Mouse (Mus musculus) heart, postnatal 0 days (tissue): ENCODE data around the gene D630003M21Rik. TPM values are rescaled to one million over a fixed set of nuclear protein-coding genes. Genes with fewer than 3 reads are reported as not detected.

Source experiments
- ATAC-seq: fragments of 200-750 bp; cut with Nextera tagmentation; 2 replicates; pipeline ENCODE4 v1.8.0; 2017; ENCODE audit warnings: low read depth, moderate number of reproducible peaks, moderate library complexity; ENCODE audit not compliant: insufficient read depth
- DNase-seq: peaks from one replicate; pipeline ENCODE4 v3.0.0-alpha.2; 2016; ENCODE audit warnings: low spot score
- H3K27ac ChIP-seq: fragments of 300-500 bp; sonication (generic); 2 replicates; pipeline ENCODE4 v1.5.1; 2014; ENCODE audit warnings: low read depth, mild to moderate bottlenecking
- H3K27me3 ChIP-seq: fragments of 300-500 bp; sonication (generic); 2 replicates; pipeline ENCODE4 v1.6.1; 2014; ENCODE audit warnings: low read length, mixed read lengths; ENCODE audit not compliant: control insufficient read depth, insufficient read depth
- H3K36me3 ChIP-seq: fragments of 300-500 bp; sonication (generic); replicated peaks from 2 replicates; pipeline ENCODE4 v1.6.1; 2014; ENCODE audit warnings: low read length, mixed read lengths; ENCODE audit not compliant: control insufficient read depth, insufficient read depth
- H3K4me1 ChIP-seq: fragments of 300-500 bp; sonication (generic); 2 replicates; pipeline ENCODE4 v1.6.1; 2014; ENCODE audit warnings: antibody characterized with exemption; ENCODE audit not compliant: control insufficient read depth, insufficient read depth
- H3K4me2 ChIP-seq: fragments of 300-500 bp; sonication (generic); 2 replicates; pipeline ENCODE4 v1.6.1; 2014; ENCODE audit warnings: low read depth, mild to moderate bottlenecking, low read length, moderate library complexity
- H3K4me3 ChIP-seq: fragments of 300-500 bp; sonication (generic); 2 replicates; pipeline ENCODE4 v1.5.1; 2014; ENCODE audit warnings: low read depth, low read length
- H3K9ac ChIP-seq: fragments of 300-500 bp; sonication (generic); replicated peaks from 2 replicates; pipeline ENCODE4 v1.6.1; 2014; ENCODE audit warnings: low read depth, low read length, mixed read lengths
- H3K9me3 ChIP-seq: fragments of 300-500 bp; sonication (generic); replicated peaks from 2 replicates; pipeline ENCODE4 v1.6.1; 2016; ENCODE audit warnings: low read length; ENCODE audit not compliant: control insufficient read depth
- CTCF ChIP-seq: IDR thresholded peaks from 2 replicates; pipeline ENCODE4 v1.5.1; 2016; ENCODE audit warnings: antibody characterized with exemption, control low read depth, low read depth
- EP300 ChIP-seq: IDR thresholded peaks from 2 replicates; pipeline ENCODE4 v1.6.1; 2016; ENCODE audit warnings: antibody characterized with exemption, low read depth
- WGBS: fragments of 180-500 bp; shearing (Covaris S2); extraction: QIAGEN DNeasy Blood & Tissue Kit; methylation state at CpG from one replicate; pipeline ENCODE4 v1.1.7; 2014; 5-methylcytosine and 5-hydroxymethylcytosine counted together
- polyA plus RNA-seq: library from polyadenylated mRNA; unstranded; fragments of >200 nt; fragmentation: Nextera tagmentation; extraction: Ambion mirVana; gene quantifications from 2 replicates; pipeline ENCODE4 v1.2.1, GENCODE M21; 2015
- total RNA-seq: library from RNA; depleted of rRNA; stranded (reverse); fragments of >200 nt; gene quantifications from 2 replicates; pipeline ENCODE4 v1.2.3, GENCODE M21; 2014; ENCODE audit warnings: low replicate concordance

D630003M21Rik gene
- total and polyA plus RNA-seq, 2 experiments from 2014 or later, result 2.1 to 2.4 TPM

GRCm38 (mm10) chr2:158183266-158183665 is 45.8 kb downstream of the D630003M21Rik start:
- no peak overlapping the region for H3K4me3 ChIP-seq
- H3K4me1 ChIP-seq, result peaks cover 5% of the 10 kb centered on the region; the same call in 1 of the 2 replicates
- no peak overlapping the region for H3K27ac ChIP-seq
- H3K9me3 ChIP-seq, result no peaks in the 10 kb centered on the region
- H3K9ac ChIP-seq, result no peak overlapping the region
- no peaks in the 10 kb centered on the region for H3K36me3 ChIP-seq
- WGBS, result 82% methylated on average over 8 of the region's 8 CpGs
- ATAC-seq (no peak), DNase-seq (no peak)
- no peak overlapping the region for H3K4me2 ChIP-seq
- no peaks in the 10 kb centered on the region for H3K27me3 ChIP-seq
- TF ChIP-seq EP300 (no peak), CTCF (no peak)

- WGBS, result 63% methylated on average over 6 of the region's 6 CpGs
- no peak for ATAC-seq
- H3K36me3 ChIP-seq, result no peaks in the 10 kb centered on the region
These were observed 47.1 kb downstream of the D630003M21Rik start for GRCm38 (mm10) chr2:158181932-158182331.

DNA sequence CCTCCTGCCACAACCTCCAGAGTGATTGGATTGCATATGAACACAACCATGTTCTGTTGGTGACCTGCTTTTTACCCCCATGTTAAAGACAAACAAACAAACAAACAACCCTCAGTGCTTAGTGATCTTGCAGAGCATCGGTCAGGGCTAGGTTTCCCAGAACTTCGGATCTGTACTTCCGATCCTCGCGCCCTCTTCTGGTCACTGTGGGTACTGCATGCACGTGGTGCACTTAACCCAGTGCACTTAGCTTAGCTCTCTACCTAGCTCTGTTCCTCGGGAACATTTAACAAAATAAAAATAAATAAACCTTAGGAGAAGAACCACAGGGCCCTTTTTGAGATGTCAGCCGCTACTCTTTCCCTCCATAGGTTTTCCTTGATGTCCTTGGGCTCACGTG is 48.2 kb downstream of the D630003M21Rik start:
- 48% methylated on average over 9 of the region's 9 CpGs for WGBS
- H3K27ac ChIP-seq, result no peak overlapping the region
- no peaks in the 10 kb centered on the region for H3K9me3 ChIP-seq
- H3K4me1 ChIP-seq, result peaks cover 5% of the 10 kb centered on the region; the same call in 1 of the 2 replicates
- no peak overlapping the region for H3K4me3 ChIP-seq
- no peaks in the 10 kb centered on the region for H3K36me3 ChIP-seq
- H3K4me2 ChIP-seq, result no peak overlapping the region
- TF ChIP-seq CTCF (peak; percentile 63), EP300 (no peak)
- ATAC-seq (no peak), DNase-seq (no peak)
- no peak overlapping the region for H3K9ac ChIP-seq
- H3K27me3 ChIP-seq, result no peaks in the 10 kb centered on the region

More at GRCm38 (mm10) chr2:158181932-158182331, 47.1 kb downstream of the D630003M21Rik start:
- TF ChIP-seq EP300 (no peak), CTCF (no peak)
- Histone ChIP-seq H3K27ac (no peak overlapping the region), H3K4me2 (no peak overlapping the region), H3K27me3 (no peaks in the 10 kb centered on the region), H3K4me1 (peaks cover 5% of the 10 kb centered on the region; the same call in 1 of the 2 replicates), H3K9me3 (no peaks in the 10 kb centered on the region), H3K9ac (no peak overlapping the region), H3K4me3 (no peak overlapping the region)
- no peak for DNase-seq

GRCm38 (mm10) chr2:158179370-158180111 is 49.5 kb downstream of the D630003M21Rik start:
- ATAC-seq (peak; percentile 24), DNase-seq (peak; percentile 57)
- Histone ChIP-seq H3K27ac (peak overlapping the region; percentile 65), H3K27me3 (no peaks in the 10 kb centered on the region), H3K4me3 (peak overlapping the region; percentile 15; the same call in 1 of the 2 replicates), H3K4me2 (peak overlapping the region; percentile 43), H3K9ac (0 out of 2 replicates have a peak overlapping the region, but pooled peaks have one; percentile 14), H3K4me1 (peaks cover 12% of the 10 kb centered on the region; the same call in 1 of the 2 replicates), H3K36me3 (no peaks in the 10 kb centered on the region), H3K9me3 (no peaks in the 10 kb centered on the region)
- no peak for TF ChIP-seq CTCF
- 18% methylated on average over 18 of the region's 18 CpGs for WGBS

DNA sequence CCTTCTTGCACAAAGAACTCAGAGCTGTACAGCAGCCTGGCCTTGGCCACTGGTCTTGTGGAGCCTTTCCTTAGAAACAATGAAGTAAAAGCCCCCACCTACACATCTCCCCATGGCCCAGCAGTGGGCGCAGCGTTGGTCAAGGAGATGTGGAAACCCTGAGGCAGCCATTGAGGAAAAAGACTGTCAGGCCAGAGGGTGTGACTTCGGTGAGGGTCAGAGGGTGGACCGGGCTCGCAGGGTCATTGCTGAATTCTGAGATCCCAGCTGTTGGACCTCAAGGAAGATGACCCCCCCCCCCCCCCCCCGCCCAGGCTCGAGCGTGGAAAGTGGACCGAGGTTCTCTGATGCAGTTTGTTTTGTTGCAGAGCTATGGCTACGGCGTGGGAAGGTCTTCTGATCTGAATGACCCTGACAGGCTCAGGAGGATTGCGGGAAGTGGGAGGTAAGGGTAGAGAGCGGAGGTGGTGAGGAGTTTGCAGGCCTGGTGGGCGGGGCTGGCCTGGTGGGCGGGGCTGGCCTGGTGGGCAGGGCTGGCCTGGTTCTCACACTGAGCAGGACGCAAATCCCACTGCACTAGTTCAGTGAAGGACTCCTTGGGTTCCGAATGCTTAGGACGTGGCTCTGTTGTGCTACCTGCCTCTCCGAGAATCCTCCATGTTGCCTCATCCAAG is 50.2 kb downstream of the D630003M21Rik start:
- Histone ChIP-seq H3K36me3 (no peaks in the 10 kb centered on the region), H3K9ac (0 out of 2 replicates have a peak overlapping the region, but pooled peaks have one; percentile 14), H3K9me3 (no peaks in the 10 kb centered on the region), H3K4me1 (peaks cover 12% of the 10 kb centered on the region; the same call in 1 of the 2 replicates), H3K4me2 (peak overlapping the region; percentile 43), H3K27me3 (no peaks in the 10 kb centered on the region), H3K27ac (peak overlapping the region; percentile 65), H3K4me3 (peak overlapping the region; percentile 15; the same call in 1 of the 2 replicates)
- TF ChIP-seq CTCF, result no peak; the same call in 1 of the 2 replicates
- no peak for TF ChIP-seq EP300
- DNase-seq (peak; percentile 76), ATAC-seq (peak; percentile 82)
- WGBS, result 15% methylated on average over 15 of the region's 19 CpGs
